In the genomic region with DNA sequence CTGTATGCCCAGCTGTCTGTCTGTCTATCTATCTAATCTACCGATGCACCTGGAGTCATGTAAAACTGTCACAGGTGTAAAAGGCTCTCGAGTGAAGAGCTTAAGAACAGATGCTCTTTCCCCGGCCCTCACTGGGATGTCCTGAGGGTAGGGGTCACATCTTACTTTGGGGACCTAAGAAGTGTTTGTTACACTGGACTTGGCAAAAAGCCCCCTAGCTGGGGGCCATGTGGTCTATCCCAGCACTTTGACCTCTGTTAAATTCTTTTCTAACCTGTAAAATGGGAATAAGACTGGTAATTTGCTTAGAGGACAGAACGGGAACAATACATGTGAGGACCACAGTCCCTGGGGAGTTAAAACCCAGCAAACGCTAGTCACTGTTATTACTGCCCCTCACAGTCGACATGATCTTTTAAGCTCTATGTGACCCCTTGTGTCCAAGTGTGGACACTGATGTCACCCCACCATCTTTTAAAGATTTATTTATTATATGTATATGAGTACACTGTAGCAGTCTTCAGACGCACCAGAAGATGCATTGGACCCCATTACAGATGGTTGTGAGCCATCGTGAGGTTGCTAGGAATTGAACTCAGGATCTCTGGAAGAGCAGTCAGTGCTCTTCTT, we compare ENCODE assay signal across 18 mouse cellular contexts.
"Had no signal": no experiment of that assay in that cellular context is flagged by ENCODE, and none has a peak within 500 bp of the region (broad histone marks: within the 10 kb centered on the region; RNA-seq: fewer than 3 reads in every experiment).

No protein-coding gene starts in this region.

- ATAC-seq: liver, postnatal 0 days; lung, postnatal 0 days had no signal

- H3K4me3 ChIP-seq: liver, embryonic 15.5 days; lung, embryonic 15.5 days; megakaryocyte, embryonic 14.5 days; midbrain, embryonic 12.5 days; neural tube, embryonic 12.5 days; stomach, embryonic 15.5 days had no signal

- H3K4me2 ChIP-seq: liver, embryonic 15.5 days; lung, embryonic 15.5 days; midbrain, embryonic 12.5 days; neural tube, embryonic 12.5 days; stomach, embryonic 15.5 days had no signal

- H3K9ac ChIP-seq: liver, embryonic 15.5 days; liver, postnatal 0 days; lung, embryonic 15.5 days; midbrain, embryonic 12.5 days; neural tube, embryonic 12.5 days; stomach, embryonic 15.5 days had no signal

- H3K4me1 ChIP-seq: lung, embryonic 15.5 days; megakaryocyte, embryonic 14.5 days; midbrain, embryonic 12.5 days; stomach, embryonic 15.5 days had no signal

- H3K36me3 ChIP-seq: liver, embryonic 15.5 days; lung, embryonic 15.5 days; midbrain, embryonic 12.5 days; neural tube, embryonic 12.5 days; stomach, embryonic 15.5 days had no signal

- H3K9me3 ChIP-seq: liver, embryonic 15.5 days; lung, embryonic 15.5 days; midbrain, embryonic 12.5 days; neural tube, embryonic 12.5 days; stomach, embryonic 15.5 days had no signal

- H3K27ac ChIP-seq: liver, embryonic 15.5 days; lung, embryonic 15.5 days; macrophage; midbrain, embryonic 12.5 days; neural tube, embryonic 12.5 days; stomach, embryonic 15.5 days; stomach, postnatal 0 days had no signal

- DNase-seq: liver, postnatal 0 days; lung, adult 2 months; lung, postnatal 14 days; lung, postnatal 36 days; midbrain, embryonic 14.5 days; right cerebral cortex, postnatal 14 days; thymus, adult 2 months; thymus, postnatal 25 days; thymus, postnatal 4 days had no signal

- H3K27me3 ChIP-seq: liver, embryonic 15.5 days; lung, embryonic 15.5 days; midbrain, embryonic 12.5 days; neural tube, embryonic 12.5 days; stomach, embryonic 15.5 days had no signal
